Mouse (Mus musculus) hindbrain, embryonic 10.5 days (tissue): ENCODE data around the gene Ablim1. TPM values are rescaled to one million over a fixed set of nuclear protein-coding genes. Genes with fewer than 3 reads are reported as not detected.

ENCODE experiments used
- DNase-seq: peaks from one replicate; pipeline ENCODE4 v3.0.0-alpha.2; 2017; ENCODE audit warnings: low spot score
- H3K27ac ChIP-seq: fragments of 300-500 bp; sonication (generic); 2 replicates; pipeline ENCODE4 v1.5.1; 2016; ENCODE audit warnings: mild to moderate bottlenecking, moderate library complexity
- H3K27me3 ChIP-seq: fragments of 300-500 bp; sonication (generic); 2 replicates; pipeline ENCODE4 v1.6.1; 2016; ENCODE audit warnings: mild to moderate bottlenecking; ENCODE audit not compliant: poor library complexity, insufficient read depth, severe bottlenecking
- H3K36me3 ChIP-seq: fragments of 300-500 bp; sonication (generic); 2 replicates; pipeline ENCODE4 v1.6.1; 2016; ENCODE audit warnings: mild to moderate bottlenecking, moderate library complexity
- H3K4me1 ChIP-seq: fragments of 300-500 bp; sonication (generic); replicated peaks from 2 replicates; pipeline ENCODE4 v1.6.1; 2016; ENCODE audit warnings: mild to moderate bottlenecking
- H3K4me3 ChIP-seq: fragments of 300-500 bp; sonication (generic); 2 replicates; pipeline ENCODE4 v1.5.1; 2016; ENCODE audit warnings: mild to moderate bottlenecking, moderate library complexity
- H3K9me3 ChIP-seq: fragments of 300-500 bp; sonication (generic); 2 replicates; pipeline ENCODE4 v1.6.1; 2016; ENCODE audit warnings: mild to moderate bottlenecking, moderate library complexity
- WGBS: fragments of 180-500 bp; shearing (Covaris S2); methylation state at CpG from one replicate; pipeline ENCODE4 v1.1.7; 2016; 5-methylcytosine and 5-hydroxymethylcytosine counted together
- polyA plus RNA-seq: library from polyadenylated mRNA; unstranded; fragments of >200 nt; fragmentation: Nextera tagmentation; extraction: Ambion mirVana; gene quantifications from 2 replicates; pipeline ENCODE4 v1.2.1, GENCODE M21; 2016

Gene Ablim1
- polyA plus RNA-seq, 1 experiment from 2014 or later: 17.7 TPM

DNA sequence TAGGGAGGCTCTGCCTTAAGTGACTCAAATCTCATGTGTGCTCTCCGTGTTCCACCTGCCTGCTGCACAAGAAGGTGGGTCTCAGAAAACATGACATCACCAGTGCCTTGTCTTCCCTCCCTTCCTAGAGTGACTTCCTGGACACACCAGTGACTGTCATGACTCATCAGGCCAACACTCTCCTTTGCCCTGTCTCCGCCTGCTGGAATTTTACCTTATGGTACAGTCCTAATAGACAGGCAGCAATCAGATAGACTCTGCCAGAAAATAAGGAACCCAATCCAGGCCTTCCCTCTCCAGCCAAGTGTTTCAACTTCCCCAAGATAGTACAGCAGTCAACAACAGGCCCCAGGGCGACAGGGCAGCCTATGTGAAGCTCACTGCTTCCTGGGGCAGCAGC lies 133.8 kb downstream of the Ablim1 start:
- 91% methylated on average over 3 of the region's 3 CpGs for WGBS
- Histone ChIP-seq H3K36me3 (no peaks in the 10 kb centered on the region), H3K27me3 (no peaks in the 10 kb centered on the region), H3K9me3 (no peaks in the 10 kb centered on the region), H3K4me1 (0 out of 2 replicates have a peak, but pooled peaks cover 4% of the 10 kb centered on the region), H3K4me3 (no peak overlapping the region), H3K27ac (no peak overlapping the region)
- DNase-seq: no peak

DNA sequence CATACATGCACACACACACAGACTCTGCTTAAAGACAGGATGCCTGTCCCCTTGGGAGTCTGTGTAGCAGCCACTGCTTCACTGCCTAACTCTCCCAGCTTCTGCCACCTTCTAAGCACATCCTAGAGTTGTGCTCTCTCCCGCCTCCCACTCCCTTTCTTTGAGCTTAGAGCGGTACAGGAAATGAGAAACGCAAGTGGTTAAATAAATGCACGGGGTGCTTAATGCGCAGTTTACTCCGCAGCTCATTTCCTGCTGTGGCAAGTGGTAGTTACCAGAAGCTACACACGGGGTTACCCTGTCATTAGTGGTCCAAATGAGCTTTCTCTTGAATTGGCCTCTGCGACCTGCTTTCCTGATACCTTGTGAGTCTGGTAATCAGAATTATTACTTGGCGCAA lies 134.4 kb downstream of the Ablim1 start:
- 0 out of 2 replicates have a peak, but pooled peaks cover 4% of the 10 kb centered on the region for H3K4me1 ChIP-seq
- no peak overlapping the region for H3K27ac ChIP-seq
- WGBS: 88% methylated on average over 9 of the region's 9 CpGs
- no peak for DNase-seq
- no peaks in the 10 kb centered on the region for H3K9me3 ChIP-seq
- no peaks in the 10 kb centered on the region for H3K36me3 ChIP-seq
- H3K4me3 ChIP-seq: no peak overlapping the region
- H3K27me3 ChIP-seq: no peaks in the 10 kb centered on the region

DNA sequence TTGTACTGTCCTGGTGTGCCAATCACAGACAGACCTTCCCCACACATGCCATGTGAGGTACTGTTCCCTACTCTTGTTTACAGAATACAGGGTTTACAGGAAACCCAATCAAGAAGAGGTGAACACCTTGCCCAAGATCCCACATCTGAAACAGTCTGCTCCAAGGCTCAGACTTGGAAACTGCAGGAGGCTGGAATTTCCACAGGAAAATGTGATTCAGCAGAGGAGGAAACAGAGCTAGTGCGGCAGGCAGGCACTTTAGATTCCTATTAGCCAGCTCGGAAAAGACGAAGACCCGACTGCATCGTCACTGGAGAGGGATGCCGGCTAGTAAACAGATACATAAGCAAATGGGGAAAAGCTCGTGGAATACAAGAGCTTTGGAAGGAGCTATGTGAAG lies 135.4 kb downstream of the Ablim1 start:
- H3K27me3 ChIP-seq: no peaks in the 10 kb centered on the region
- H3K4me3 ChIP-seq: no peak overlapping the region
- H3K9me3 ChIP-seq: no peaks in the 10 kb centered on the region
- DNase-seq: no peak
- no peak overlapping the region for H3K27ac ChIP-seq
- no peaks in the 10 kb centered on the region for H3K36me3 ChIP-seq
- H3K4me1 ChIP-seq: 0 out of 2 replicates have a peak, but pooled peaks cover 4% of the 10 kb centered on the region
- WGBS: 87% methylated on average over 7 of the region's 7 CpGs

DNA sequence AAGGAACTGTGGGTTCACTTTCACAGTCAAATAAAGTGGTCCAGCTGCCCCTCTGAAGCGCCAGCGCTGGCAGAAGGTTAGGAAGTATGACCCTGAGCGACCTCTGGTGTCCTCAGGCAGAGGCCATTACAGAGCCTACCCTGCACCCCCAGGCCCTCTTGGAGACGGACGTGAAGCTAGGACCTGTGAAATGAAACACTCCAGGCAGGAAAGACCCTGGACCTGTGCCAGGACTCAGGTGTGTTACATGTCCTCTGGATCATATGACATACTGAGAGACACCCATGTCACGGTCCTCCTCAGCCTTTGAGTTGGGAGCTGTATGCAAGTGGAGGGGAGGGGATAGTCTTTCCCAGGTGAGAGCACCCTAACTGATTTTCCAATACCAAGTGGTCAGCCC lies 137.4 kb downstream of the Ablim1 start:
- WGBS: 63% methylated on average over 6 of the region's 6 CpGs

DNA sequence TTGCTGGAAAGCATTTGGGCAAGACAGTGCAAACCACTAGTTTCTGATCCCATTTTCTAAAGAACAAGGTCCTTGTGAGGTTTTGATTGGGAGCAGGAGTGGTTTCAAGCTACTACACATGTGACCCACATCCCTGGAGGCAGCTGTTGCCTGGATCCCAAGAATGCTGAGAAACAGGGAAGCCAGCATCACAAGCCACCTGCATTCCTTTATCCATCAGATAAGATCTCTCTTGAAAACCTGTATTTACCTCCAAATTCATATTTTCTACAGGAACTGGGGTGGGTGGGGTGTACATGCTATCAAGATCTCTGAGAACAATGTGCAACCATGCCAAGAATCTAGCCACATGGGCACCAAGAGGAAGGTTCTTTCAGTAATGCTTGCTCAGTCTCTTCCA lies 139.6 kb downstream of the Ablim1 start:
- H3K27me3 ChIP-seq: no peaks in the 10 kb centered on the region
- no peaks in the 10 kb centered on the region for H3K9me3 ChIP-seq
- no peak overlapping the region for H3K27ac ChIP-seq
- DNase-seq: no peak
- H3K4me1 ChIP-seq: 0 out of 2 replicates have a peak, but pooled peaks cover 4% of the 10 kb centered on the region
- H3K36me3 ChIP-seq: no peaks in the 10 kb centered on the region
- H3K4me3 ChIP-seq: no peak overlapping the region

More for the DNA sequence above, 137.4 kb downstream of the Ablim1 start:
- no peaks in the 10 kb centered on the region for H3K9me3 ChIP-seq
- H3K4me1 ChIP-seq: 0 out of 2 replicates have a peak, but pooled peaks cover 4% of the 10 kb centered on the region
- H3K4me3 ChIP-seq: no peak overlapping the region
- no peaks in the 10 kb centered on the region for H3K27me3 ChIP-seq
- no peak for DNase-seq
- no peaks in the 10 kb centered on the region for H3K36me3 ChIP-seq
- no peak overlapping the region for H3K27ac ChIP-seq

DNA sequence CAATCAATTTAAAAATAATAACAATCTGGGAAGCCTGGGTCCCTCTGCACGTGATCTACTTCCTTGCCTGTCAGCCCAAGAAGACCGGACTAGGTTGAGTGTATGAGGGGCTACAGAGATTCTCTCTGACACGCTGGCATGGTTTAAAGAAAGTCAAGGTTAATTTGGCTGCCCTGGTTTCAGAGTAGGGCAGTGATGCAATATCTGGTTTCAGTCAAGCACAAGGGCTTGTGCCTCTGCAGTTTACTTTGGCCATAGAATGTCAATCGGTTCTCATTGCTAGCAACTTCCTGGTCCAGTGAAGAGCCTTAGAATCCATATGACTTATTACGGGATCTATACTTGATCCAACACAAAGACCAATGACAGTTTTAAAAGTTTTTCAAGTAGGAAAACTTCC lies 140.2 kb downstream of the Ablim1 start:
- Histone ChIP-seq H3K27ac (no peak overlapping the region), H3K4me1 (0 out of 2 replicates have a peak, but pooled peaks cover 6% of the 10 kb centered on the region), H3K9me3 (no peaks in the 10 kb centered on the region), H3K4me3 (no peak overlapping the region), H3K36me3 (no peaks in the 10 kb centered on the region), H3K27me3 (no peaks in the 10 kb centered on the region)
- DNase-seq: no peak
- WGBS: 88% methylated on average over 5 of the region's 5 CpGs

DNA sequence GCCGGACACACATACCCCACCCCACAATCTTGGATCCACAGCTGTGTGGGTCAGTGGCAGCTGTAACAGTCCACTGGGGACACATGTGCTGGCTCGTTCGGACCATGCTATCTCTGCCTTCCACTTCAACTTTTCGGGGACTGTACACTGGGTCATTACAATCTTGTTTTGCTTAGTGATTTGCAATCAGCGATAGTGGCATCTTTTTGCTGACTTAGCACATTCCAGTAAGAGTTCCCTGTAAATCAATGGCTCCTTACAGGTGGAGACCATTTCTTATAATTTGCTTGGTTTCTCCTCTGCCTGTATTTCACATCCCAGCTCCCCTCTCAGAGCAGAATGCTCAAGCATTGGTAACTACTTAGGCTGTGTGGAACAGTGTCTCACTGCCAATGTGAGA lies 140.7 kb downstream of the Ablim1 start:
- Histone ChIP-seq H3K36me3 (no peaks in the 10 kb centered on the region), H3K4me1 (0 out of 2 replicates have a peak, but pooled peaks cover 6% of the 10 kb centered on the region), H3K4me3 (no peak overlapping the region), H3K27ac (no peak overlapping the region), H3K9me3 (no peaks in the 10 kb centered on the region), H3K27me3 (no peaks in the 10 kb centered on the region)
- DNase-seq: no peak
- WGBS: 91% methylated on average over 5 of the region's 5 CpGs

DNA sequence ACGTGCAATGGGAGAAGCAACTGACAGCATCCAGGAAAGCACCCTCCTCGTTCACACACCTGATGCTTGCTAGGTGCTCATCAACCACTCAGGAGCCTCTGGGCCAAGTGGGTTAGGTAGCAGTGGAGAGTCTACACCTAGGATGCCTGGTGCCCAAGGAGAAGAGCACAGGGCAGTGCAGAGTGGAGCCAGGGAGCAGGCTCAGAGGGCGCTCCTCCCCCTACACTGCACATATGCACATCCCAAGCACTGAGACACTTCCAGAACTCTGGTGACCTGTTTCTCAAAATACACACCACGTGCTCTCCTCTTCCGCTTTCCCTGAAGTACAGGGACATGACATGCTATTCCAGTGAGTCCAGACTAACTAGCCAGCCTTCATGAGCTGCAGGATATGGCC lies 142.4 kb downstream of the Ablim1 start:
- WGBS: 85% methylated on average over 5 of the region's 5 CpGs
- Histone ChIP-seq H3K36me3 (no peaks in the 10 kb centered on the region), H3K9me3 (no peaks in the 10 kb centered on the region), H3K4me3 (no peak overlapping the region), H3K27ac (no peak overlapping the region), H3K27me3 (no peaks in the 10 kb centered on the region), H3K4me1 (0 out of 2 replicates have a peak, but pooled peaks cover 5% of the 10 kb centered on the region)
- DNase-seq: no peak

DNA sequence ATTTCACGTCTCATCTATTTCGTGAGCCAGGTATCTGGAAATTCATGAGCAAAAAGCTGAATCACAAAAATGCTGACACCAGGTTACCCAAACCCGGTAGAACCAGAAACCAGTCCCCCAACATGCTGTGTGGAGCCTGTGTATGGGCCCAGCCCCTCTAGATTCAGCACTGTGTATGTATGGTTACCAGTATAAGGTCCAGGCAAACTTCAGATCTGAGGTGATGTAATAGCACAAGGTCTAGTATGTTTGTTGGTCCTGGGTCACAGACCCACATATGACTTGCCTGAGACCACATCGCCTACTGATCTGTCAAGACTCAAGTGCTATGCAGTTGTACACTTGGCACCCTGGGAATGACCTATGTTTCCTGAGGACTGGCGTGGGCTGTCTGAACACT lies 143.8 kb downstream of the Ablim1 start:
- no peak for DNase-seq
- WGBS: 93% methylated on average over 5 of the region's 5 CpGs
- H3K27ac ChIP-seq: no peak overlapping the region
- 0 out of 2 replicates have a peak, but pooled peaks cover 2% of the 10 kb centered on the region for H3K4me1 ChIP-seq
- no peak overlapping the region for H3K4me3 ChIP-seq
- no peaks in the 10 kb centered on the region for H3K36me3 ChIP-seq
- H3K9me3 ChIP-seq: no peaks in the 10 kb centered on the region
- no peaks in the 10 kb centered on the region for H3K27me3 ChIP-seq

DNA sequence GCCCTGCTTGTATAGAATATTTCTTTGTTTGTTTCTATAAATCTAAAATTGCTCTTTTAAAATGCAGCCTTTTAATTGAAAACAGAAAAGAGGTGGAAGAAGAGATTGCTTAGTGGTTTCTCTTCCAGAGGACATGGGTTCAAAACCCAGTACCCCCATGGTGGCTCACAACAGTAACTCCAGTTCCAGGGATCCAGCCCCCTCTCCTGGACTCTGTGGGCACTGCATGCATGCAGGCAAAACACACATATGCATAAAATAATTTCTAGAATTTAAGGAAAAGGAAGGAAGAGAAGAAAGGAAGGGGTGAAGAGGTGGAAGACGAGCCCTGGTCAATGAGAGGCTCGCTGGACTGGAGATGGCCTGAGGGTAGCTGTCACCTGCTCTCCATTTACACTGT lies 145.2 kb downstream of the Ablim1 start:
- Histone ChIP-seq H3K27me3 (no peaks in the 10 kb centered on the region; the same call in 1 of the 2 replicates), H3K4me1 (0 out of 2 replicates have a peak, but pooled peaks cover 2% of the 10 kb centered on the region), H3K4me3 (no peak overlapping the region), H3K36me3 (no peaks in the 10 kb centered on the region), H3K9me3 (no peaks in the 10 kb centered on the region), H3K27ac (no peak overlapping the region)
- WGBS: 82% methylated on average over 2 of the region's 2 CpGs
- DNase-seq: no peak

DNA sequence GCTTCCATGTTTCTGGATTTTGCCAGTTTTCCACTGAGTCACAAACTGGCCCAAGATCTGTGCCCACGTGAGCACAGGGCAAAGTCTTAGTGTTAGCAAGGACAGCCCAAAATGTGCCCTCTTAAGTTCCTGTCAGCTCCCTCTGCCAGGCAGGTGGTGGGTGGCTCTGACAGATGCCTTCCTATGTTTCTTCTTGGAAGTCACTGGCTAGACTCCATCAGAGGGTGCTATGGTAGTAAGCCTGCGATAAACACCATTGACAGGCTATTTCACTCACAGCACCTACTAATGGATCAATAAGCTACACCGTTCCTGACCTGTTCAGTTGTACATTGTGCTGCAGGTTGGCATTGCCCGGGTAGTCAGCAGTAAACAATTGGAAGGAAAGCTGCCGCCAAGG lies 147.0 kb downstream of the Ablim1 start:
- H3K4me1 ChIP-seq: 0 out of 2 replicates have a peak, but pooled peaks cover 2% of the 10 kb centered on the region
- WGBS: 88% methylated on average over 5 of the region's 5 CpGs

DNA sequence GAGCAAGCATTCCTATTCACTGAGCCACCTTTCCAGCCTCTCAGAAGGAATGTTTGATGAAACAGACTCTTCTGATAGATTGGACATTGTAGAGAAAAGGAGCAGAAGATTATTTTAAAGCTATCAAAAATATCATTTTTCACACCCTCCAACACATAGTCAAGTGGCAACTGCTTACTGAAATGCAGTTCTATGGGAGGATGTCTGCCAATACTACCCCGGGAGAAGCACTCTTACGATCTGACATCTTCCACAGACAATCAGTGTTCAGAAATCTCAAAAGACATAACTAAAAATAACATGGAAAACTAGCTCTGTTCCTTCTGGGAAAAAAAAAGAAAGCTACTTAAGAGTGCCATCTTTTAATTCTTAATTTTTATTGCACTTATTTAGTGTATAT lies 149.8 kb downstream of the Ablim1 start:
- 91% methylated on average over 2 of the region's 2 CpGs for WGBS
- DNase-seq: no peak
- H3K36me3 ChIP-seq: no peaks in the 10 kb centered on the region
- H3K4me3 ChIP-seq: no peak overlapping the region
- H3K27me3 ChIP-seq: no peaks in the 10 kb centered on the region; the same call in 1 of the 2 replicates
- H3K4me1 ChIP-seq: 0 out of 2 replicates have a peak, but pooled peaks cover 1% of the 10 kb centered on the region
- H3K27ac ChIP-seq: no peak overlapping the region
- no peaks in the 10 kb centered on the region for H3K9me3 ChIP-seq

More for the DNA sequence above, 147.0 kb downstream of the Ablim1 start:
- no peak overlapping the region for H3K4me3 ChIP-seq
- H3K27me3 ChIP-seq: no peaks in the 10 kb centered on the region; the same call in 1 of the 2 replicates
- DNase-seq: no peak
- H3K27ac ChIP-seq: no peak overlapping the region
- H3K9me3 ChIP-seq: no peaks in the 10 kb centered on the region
- H3K36me3 ChIP-seq: no peaks in the 10 kb centered on the region

DNA sequence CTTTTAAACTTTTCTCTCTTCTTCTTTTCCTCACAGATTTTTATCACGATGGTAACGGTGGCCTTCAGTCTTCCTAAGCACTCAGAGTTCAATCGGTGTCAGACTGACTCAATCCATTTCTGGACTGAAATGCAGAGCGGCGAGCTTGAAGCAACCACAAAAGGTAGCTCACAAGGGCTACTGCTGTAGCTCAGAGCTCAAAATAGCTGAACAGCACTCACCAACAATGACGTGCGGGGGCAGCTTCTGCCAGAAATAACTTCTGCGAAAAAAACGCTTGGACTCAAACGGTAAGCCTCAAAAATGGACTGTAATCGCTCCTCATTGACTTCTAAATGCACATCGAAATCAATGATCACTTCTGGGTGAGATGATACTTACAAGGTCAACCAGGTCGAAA lies 151.4 kb downstream of the Ablim1 start:
- no peak overlapping the region for H3K27ac ChIP-seq
- WGBS: 91% methylated on average over 13 of the region's 13 CpGs
- no peaks in the 10 kb centered on the region; the same call in 1 of the 2 replicates for H3K27me3 ChIP-seq
- DNase-seq: no peak
- no peaks in the 10 kb centered on the region for H3K36me3 ChIP-seq
- no peaks in the 10 kb centered on the region for H3K9me3 ChIP-seq
- H3K4me1 ChIP-seq: no peaks in the 10 kb centered on the region
- no peak overlapping the region for H3K4me3 ChIP-seq
